Mouse (Mus musculus) heart, adult 9 months (tissue): ENCODE results near the gene Usp24.
"Not testable (repeated sequence)": the region's sequence is repeated elsewhere in the genome, so short reads cannot be mapped to it uniquely, and the experiment has no call there.

Source experiments
- DNase-seq, 2 experiments: peaks; one replicate each; pipeline ENCODE4 v3.0.0; 2022; ENCODE audit warnings: low spot score in 2 of 2

Usp24 gene

DNA sequence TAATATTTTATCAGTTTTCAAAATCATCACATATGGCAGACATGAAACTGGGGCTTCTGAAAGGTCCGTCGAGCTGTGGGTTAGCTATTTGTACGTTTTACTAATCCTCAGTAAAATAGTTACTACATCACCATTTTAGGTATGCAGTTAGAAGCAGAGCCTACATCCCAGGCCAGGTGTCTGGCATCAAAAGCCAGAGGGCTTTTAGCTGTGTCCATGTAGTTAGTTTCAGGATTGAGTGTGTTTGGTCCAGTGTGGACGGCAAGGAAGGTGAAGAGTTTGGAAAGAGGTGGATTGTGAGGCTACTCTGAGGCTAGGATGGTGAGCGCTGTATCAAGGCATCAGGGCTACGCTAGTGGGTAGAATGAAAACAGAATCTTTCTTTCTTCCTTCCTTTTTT is 3.0 kb downstream of the Usp24 start:
- no peak for DNase-seq

DNA sequence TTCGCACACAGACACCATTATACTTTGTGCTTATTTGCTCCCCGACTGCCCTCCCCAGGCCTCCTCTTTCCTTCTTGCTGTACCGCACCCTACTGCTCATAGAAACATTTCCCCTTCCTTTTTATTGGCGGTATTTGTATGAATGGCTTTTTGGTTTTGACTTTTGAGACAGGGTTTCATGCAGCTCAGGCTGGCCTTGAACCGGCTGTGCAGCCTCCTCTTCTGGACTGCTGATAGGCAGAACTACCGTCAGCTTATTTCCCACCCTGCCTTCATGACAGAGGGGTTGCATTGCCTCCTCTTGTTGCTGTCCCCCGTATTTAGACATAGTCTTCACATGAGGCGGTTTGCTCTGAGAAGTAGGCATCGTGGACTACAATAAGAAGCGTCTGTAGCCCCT is 6.8 kb downstream of the Usp24 start:
- DNase-seq: no peak

DNA sequence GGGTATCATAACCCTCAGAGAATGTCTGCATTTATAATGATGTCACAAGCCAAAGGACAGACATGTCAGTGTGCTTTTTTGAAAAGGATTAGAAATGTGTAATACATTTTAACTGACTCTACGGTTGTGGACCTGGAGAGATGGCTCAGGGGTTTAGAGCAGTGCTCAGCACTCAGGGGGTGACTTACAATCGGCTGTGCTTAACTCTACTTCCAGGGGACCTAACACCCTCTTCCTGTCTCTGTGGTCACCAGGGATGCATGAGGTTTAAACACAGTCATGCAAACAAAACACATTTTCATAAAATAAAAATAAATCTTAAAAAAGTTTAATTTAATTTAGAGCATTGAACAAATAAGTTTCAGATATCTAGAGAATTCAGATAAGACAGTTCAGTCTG is 7.3 kb downstream of the Usp24 start:
- no peak for DNase-seq

DNA sequence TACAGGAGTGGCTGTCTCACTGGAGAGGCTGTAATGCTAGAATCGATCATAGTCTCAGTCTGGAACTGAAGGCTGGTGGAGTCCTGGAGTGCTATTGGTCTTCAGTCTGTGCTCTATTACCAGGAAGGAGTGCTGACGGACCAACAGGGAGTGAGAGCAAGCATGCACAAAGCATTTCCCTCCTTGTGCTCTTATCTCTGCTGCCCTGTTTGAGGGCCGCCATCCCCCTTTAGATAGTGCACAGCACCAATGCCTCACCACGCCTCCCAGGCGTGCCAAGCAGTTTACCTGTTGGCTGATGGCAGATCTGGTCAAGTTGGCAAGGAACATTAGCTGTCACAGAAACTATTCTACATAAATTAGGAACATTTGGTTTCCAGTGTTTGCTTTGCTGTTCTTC is 11.4 kb downstream of the Usp24 start:
- DNase-seq: no peak

DNA sequence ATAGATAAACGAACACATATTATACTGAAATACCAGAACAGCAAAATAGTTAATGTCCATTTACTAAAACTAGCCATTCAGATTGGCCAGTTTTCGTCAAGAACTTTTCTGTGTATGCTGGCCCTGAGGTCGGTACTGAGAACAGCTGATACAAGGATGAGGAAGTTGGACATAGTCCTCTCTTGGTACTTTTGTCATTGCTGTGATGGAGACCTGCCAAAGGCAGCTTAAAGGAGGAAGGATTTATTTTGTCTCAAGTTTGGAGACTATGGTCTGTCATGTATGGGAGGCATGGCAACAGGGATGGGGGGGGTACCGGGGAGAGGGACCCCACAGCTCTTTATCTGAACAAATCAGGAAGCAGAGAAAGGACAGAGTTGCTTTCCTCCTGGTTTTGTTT is 12.7 kb downstream of the Usp24 start:
- no peak for DNase-seq

DNA sequence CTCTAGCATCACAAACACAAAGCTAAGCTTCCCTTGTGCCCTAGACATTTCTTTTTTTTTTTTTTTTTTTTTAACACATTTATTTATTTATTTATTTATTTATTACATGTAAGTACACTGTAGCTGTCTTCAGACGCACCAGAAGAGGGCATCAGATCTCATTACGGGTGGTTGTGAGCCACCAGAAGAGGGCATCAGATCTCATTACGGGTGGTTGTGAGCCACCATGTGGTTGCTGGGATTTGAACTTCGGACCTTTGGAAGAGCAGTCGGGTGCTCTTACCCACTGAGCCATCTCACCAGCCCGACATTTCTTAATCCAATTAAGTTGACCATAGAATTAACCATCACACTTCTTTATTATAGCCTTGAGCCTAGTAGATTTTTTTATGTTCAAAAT is 13.2 kb downstream of the Usp24 start:
- DNase-seq: not testable (repeated sequence)

DNA sequence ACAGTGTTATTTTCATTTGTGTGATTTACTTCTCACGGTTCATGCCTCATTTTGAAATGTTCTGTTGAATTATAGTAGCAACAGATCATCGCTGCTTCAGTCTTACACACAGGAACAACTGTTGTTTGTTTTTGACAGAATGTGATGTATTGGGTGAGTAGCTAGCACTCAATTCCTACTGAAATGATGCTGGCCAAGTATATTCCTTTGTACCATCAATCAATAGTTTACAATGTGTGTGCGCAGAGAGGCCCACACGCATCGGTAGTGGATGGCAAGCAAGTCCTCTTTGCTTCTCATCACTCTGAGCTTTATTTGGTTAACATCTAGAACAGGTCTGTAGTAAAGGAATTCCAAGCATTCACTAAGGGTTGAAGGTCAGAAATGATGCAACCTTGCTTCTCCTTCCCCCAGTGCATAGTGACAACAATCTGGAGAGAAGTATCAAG is 14.4 kb downstream of the Usp24 start:
- no peak for DNase-seq

DNA sequence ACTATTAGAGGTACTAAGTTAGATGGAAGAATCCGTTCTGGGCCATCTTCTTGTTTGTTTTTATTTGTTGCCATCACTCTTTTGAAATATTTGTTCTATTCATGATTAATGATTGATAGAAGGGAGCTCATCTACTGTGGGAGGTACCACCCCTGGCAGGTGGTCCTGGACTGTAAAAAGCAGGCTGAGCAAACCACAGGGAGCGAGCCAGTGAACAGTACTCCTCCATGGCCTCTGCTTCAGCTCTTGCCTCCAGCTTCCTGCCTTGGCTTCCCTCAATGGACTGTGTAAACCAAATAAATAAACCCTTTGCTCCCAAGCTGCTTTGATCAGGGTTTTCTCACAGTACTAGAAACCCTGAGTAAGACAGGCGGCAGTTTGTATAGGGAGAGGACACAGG is 17.1 kb downstream of the Usp24 start:
- no peak for DNase-seq

DNA sequence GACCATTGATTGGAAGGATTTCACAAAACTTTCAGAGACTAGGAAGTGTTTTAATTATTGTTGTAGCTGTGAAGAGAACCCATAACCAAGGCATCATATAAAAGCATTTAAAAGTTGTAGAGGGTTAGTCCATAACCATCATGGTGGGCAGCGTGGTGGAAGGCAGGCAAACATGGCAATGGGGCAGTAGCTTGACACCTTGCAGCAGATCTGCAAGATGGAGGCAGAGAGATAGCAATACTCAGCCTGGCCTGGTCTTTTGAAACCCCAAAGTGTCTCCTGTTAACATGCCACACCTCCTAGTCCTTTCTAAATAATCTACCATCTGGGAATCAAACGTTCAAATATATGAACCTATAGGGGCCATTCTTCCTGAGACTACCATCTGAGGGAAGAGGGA is 17.6 kb downstream of the Usp24 start:
- no peak for DNase-seq

DNA sequence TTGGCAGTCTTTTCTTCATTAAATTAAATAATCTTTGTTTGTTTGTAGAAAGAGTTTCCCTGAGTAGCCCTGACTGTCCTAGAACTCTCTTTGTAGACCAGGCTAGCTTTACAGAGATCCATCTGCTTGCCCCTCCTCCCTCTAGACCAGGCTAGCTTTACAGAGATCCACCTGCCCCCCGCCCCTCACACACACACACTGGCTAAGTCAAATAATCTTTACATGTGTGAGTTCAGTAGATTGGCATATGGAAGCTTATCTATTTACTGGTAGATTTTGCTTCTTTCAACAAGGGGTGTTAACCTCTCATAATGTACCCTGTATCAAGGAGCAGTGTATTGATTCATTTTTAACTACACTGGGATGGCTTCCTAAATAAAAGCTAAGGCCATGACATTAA is 19.8 kb downstream of the Usp24 start:
- no peak for DNase-seq

DNA sequence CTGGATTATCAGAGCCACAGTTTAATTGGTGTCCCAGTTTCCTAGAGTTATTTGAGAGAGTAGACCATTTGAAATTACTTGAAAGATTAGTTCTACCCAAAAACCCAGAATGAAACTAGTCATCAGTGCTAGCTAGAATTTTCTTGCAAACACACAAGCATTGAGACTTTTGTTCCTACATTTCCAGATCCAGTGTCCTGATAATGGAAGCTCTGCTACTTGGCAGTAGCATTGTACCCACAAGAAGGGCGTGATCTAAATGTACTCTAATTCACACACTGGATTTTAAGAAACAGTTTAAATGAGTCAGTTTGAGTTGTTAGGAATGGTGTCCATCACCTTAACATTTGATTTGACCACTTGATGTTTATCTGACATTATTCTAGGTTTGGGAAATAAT is 31.7 kb downstream of the Usp24 start:
- DNase-seq: no peak

DNA sequence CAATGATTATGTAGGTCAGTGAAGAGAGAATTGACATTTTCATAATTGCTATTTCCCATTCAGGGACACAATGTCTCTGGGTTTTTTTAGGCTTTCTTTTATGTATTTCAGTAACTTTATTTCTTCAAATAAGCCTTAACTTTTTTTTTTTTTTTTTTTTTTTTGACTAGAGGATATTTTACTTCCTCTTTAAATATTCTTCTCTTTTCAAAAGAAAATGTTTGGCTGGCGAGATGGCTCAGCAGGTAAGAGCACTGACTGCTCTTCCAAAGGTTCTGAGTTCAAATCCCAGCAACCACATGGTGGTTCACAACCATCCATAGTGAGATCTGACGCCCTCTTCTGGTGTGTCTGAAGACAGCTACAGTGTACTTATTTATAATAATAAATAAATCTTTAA is 39.0 kb downstream of the Usp24 start:
- DNase-seq: not testable (repeated sequence)

DNA sequence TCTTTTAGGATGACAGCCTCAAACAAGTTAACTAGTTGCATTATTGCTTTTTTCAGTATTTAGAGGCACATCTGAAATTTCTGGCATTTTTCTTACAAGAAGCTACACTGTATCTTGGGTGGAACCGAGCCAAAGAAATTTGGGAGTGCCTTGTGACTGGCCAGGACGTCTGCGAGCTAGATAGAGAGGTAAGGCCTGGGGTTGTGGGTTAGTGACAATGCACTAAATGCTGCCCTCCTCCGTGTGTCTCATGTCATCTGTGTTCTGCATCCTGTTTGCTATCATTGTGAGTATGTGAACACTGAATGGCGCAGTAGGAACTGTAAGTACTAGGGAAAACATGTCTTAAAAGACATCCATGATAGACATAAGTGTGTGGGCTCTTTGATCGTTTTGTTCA is 54.0 kb downstream of the Usp24 start:
- DNase-seq: no peak

DNA sequence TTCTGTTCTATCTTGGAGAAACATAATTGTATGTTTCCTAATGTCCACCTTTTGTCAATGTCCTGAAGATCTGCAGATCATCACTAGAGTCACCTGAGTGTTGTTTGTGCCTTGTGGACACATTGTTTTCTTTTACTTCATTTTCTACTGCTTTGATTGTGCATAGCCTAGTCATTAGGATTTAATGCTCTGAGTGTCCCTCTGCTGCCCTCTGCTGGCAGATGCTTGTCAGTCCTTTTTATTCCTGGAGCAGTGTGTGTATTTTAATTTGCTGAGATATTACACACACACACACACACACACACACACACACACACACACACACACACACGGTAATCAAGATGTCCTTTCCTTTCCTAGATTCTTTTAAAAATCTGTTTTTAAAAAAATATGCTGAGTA is 59.8 kb downstream of the Usp24 start:
- peak; percentile 20 to 68 for DNase-seq

DNA sequence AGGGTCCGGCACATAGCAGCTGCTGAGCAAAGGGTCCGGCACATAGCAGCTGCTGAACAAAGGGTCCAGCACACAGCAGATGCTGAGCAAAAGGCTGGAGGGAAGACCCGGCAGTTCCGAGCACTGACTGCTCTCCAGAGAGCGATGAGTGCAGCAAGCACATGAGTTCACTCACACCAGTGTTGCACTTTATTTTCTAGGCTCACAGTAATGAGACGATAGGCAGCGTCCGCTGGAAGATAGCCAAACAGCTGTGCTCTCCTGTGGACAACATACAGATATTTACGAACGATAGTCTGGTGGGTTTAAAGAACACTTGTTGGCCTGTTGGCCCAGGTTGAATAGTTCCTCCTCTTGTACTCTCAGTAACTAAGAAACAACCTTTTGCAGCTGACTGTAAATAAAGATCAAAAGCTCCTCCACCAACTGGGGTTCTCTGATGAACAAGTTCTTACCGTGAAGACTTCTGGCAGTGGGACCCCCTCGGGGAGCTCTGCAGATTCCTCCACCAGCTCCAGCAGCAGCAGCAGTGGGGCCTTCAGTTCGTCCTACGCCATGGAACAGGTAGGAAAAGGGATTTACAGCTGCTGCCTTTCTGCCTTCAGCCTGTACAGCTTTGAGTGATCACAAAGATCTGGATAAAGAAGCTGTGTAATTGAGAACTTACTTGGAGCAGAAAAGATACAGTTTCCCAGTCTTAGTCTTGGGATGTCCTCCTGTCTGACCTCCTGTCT is 63.0 kb downstream of the Usp24 start:
- no peak for DNase-seq

DNA sequence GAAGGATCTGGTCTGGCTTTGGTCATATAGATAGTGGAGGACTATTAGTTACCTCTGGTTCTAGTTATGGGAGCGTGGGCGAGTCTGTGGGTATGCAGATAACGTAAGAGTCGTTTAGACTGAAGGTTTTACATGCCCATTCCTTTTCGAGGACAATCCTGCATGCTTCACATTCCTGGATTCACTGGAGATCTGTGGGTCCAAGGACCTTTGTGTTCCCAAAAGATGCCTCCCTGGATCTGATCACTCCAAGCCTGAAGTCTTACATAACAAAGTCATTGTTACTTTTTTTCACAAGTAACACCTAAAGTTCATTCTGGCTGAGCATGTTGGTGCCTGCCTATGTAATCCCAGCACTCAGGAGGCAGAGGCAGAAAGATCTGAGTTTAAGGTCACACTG is 65.1 kb downstream of the Usp24 start:
- DNase-seq: no peak

DNA sequence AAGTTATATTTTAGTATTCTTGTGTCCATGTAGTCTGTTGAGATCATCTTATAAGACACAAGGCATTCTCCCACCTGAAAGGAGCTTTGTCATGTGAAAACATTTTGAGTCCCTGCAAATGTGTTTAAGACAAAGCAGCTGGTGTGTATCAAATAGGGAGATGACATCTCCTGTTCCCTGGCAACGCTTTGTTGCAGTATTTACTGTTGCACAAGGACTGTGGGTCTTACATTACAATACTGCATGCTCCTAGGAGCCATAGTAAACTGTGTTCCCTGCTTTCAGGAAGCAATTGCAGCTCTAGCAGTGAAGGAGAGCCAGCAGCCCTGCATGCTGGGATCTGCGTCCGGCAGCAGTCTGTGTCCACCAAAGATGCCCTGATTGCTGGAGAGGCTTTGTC is 73.9 kb downstream of the Usp24 start:
- peak in 1 of 2 experiments; percentile 4 for DNase-seq

DNA sequence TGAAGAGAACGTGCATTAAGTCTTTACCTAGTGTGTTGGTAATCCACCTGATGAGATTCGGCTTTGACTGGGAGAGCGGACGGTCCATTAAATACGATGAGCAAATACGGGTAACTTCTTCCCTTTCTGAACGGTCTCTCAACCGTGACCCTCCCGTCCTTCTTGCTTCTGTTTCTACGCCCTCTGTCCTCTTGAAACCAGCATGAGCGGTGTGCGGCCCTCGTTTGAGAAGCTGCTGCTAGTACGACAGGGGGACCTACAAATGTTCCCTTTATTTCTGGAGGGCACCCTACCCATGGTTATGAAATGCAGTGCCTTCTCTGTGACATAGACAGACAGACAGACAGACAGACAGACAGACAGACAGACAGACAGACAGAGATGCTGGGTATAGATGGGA is 93.6 kb downstream of the Usp24 start:
- DNase-seq: no peak

DNA sequence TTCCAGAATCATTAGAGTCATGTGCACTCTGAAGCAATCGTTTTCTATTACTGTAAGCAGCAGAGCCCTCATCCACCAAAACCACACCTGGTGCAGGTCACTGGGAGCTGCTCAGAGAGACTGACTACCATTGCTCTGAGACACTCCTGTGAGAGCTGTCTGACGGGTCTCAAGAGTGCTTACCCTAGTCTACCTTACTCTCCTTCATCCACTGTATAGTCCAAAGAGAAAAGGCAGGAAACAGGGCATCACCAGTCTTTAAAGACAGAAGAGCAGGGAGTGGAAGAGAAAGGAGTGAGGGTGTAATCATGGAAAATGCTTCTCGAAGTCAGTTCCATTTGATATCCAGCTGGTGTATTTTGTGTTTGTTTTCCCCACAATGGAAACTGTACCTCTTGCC is 103.2 kb downstream of the Usp24 start:
- no peak for DNase-seq

DNA sequence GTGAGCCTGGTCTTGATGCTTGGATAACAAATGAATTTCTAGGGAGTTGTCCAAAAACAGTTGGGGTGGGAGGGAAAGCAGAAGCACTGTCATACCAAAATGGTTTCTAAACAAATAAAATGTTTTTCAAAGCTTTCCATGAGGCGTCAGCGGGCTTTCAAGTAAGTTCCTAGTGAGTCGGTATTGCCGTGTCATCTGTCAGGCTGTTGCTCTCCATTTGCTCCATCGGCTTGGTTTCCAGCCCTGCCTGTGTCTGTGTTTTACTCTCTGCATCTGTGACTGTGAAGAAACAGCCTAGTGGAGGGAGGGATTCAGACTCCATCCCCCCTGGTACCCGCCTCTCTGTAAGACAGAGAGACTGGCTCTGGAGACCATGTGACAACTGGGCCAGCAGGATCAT is 103.8 kb downstream of the Usp24 start:
- no peak for DNase-seq

DNA sequence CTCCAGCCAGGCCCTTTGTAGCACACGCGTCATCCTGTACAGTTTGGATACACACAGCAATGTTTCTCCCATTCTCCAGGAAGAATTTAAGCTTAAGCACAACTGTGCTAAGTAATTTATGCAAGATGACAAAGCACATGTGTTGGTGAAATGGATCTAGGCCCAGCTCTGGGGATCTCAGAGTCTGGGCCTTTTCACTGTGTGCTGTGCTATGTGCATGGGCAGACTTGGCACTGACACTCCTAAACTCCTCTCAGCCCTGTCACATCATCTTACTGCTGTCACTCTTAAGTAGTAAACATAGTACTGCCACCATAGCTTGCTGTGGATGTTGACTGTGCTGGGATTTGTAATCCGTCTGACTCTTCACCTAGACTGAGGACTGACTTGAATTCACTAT is 106.6 kb downstream of the Usp24 start:
- DNase-seq: no peak

DNA sequence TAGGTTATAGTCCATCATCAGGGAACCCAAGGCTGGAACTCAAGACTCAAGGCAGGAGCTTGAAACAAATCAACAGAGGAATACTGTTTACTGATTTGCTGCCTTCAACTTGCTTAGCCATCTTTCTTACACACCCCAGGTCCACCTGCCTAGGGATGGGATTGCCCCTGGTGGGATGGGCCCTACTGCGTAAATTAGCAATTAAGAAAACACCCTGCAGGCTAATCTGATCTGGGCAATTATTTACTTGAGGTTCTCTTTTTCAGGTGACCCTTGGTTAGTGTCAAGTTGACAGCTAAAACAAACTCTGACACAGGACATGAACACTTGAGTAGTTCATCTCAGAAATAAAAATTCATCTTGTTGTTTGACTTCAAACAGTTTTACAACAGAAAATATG is 108.5 kb downstream of the Usp24 start:
- no peak for DNase-seq

DNA sequence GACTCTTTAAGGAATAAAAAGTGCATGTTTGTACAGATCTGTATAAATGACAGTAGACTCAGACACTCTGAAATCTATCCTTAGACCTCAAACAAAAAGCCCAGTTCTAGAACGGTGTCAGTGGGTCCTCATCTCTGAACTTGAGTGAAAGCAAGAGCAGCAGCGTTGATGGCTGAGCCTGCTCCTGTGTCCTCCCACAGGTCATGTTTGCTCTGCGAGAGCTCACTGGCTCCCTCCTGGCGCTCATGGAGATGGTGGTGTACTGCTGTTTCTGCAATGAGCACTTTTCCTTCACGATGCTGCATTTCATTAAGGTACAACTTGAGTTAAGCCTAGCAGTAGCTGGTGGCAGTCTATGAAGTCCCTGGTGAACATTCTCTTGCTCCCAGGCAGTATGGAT is 110.3 kb downstream of the Usp24 start:
- no peak for DNase-seq

DNA sequence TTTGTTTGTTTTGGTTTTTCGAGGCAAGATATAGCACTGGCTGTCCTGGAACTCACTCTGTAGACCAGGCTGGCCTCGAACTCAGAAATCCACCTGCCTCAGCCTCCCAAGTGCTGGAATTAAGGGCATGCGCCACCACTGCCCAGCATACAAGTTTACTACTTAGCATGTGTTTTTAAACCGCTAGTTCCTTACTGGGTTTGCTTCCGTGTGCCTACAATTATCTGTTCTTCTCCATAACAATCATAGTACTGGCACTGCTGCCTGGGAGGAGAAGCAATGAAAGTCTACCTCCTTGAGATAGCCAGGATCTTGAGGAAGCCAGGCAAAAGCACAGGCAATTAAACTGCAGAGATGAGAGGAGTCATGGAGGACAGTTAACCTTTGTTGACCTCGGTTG is 112.6 kb downstream of the Usp24 start:
- no peak for DNase-seq
